Mouse (Mus musculus): Measurements from ENCODE around the gene Adat3. TPM values are rescaled to one million over a fixed set of nuclear protein-coding genes. Genes with fewer than 3 reads are reported as not detected.

Gene Adat3
- polyA plus RNA-seq, 1 experiment from 2014 or later: 7.7 TPM

GRCm38 (mm10) chr10:80575925-80576324 lies 26.8 kb upstream of the Adat3 start:
- no peak for ATAC-seq (ENCODE audit: insufficient number of reproducible peaks, insufficient read depth, low FRiP score, low read depth)
- 12% methylated on average over 17 of the region's 17 CpGs for WGBS
- H3K27ac ChIP-seq (ENCODE audit: low read length): no peak overlapping the region
- no peaks in the 10 kb centered on the region for H3K27me3 ChIP-seq (ENCODE audit: control insufficient read depth, insufficient read depth, low read length)
- no peaks in the 10 kb centered on the region for H3K9me3 ChIP-seq (ENCODE audit: control insufficient read depth, low read depth, low read length)
- peak overlapping the region; percentile 65 for H3K4me2 ChIP-seq (replicated peaks; ENCODE audit: low read depth, low read length)
- H3K4me1 ChIP-seq (ENCODE audit: control insufficient read depth, insufficient read depth, low read length): peaks cover 46% of the 10 kb centered on the region
- H3K36me3 ChIP-seq (ENCODE audit: control insufficient read depth, insufficient read depth, low read length): no peaks in the 10 kb centered on the region
- peak overlapping the region; percentile 74 for H3K9ac ChIP-seq (replicated peaks; ENCODE audit: low read depth, low read length)
- peak overlapping the region; percentile 82 for H3K4me3 ChIP-seq (ENCODE audit: low read depth, low read length)

DNA sequence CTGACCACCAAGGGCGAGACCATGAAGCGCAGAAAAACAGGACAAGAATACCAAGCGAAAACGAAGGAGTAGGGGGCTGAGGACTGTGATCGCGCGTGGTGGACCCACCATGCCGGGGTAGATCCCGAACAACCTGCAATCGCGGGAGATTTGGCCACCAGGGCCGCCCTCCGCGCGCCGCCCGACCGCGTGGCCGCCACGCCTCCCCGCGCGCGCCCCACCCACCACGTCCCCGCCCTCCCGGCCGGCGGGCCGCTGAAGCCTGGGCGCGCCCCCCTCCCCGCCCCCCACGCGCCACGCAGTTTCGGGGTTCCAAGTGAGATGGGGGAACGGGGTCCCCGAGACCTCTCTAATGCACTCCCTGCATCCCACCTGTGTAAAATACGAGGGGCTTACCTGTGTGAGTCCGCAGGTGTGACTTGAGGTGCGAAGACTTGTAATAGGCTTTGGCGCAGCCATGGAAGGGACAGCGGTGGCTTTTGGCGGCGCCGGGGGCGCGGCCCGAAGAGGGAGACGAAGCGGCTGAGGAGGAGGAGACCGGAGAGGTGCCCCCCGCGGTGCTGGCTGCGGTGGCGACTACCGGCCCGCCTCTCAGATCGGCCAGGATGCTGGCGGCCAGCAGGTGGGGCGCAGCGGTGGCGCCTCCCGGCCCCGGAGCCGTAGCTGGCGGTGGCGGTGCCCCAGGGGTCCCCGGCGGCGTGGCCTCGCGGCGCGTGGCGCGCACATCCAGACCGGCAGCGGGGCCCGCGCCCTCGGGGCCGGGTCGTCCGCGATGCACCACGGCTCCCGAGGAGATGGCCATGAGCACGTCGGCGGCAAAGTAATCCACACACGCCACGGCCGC lies 26.1 kb upstream of the Adat3 start:
- peaks cover 40% of the 10 kb centered on the region for H3K4me1 ChIP-seq (ENCODE audit: control insufficient read depth, insufficient read depth, low read length)
- no peaks in the 10 kb centered on the region for H3K9me3 ChIP-seq (ENCODE audit: control insufficient read depth, low read depth, low read length)
- H3K27ac ChIP-seq (ENCODE audit: low read length): peak overlapping the region; percentile 88
- peak overlapping the region; percentile 74 for H3K9ac ChIP-seq (replicated peaks; ENCODE audit: low read depth, low read length)
- peak overlapping the region; percentile 65 for H3K4me2 ChIP-seq (replicated peaks; ENCODE audit: low read depth, low read length)
- no peaks in the 10 kb centered on the region for H3K27me3 ChIP-seq (ENCODE audit: control insufficient read depth, insufficient read depth, low read length)
- H3K4me3 ChIP-seq (ENCODE audit: low read depth, low read length): peak overlapping the region; percentile 82
- no peaks in the 10 kb centered on the region for H3K36me3 ChIP-seq (ENCODE audit: control insufficient read depth, insufficient read depth, low read length)
- ATAC-seq (ENCODE audit: insufficient number of reproducible peaks, insufficient read depth, low FRiP score, low read depth): no peak
- under 1% methylated on average over 79 of the region's 96 CpGs for WGBS

- H3K4me2 ChIP-seq (replicated peaks; ENCODE audit: low read depth, low read length): peak within 1 kb of the TSS; percentile 65
- H3K27ac ChIP-seq (ENCODE audit: low read length): peak within 1 kb of the TSS; percentile 90
- H3K9me3 ChIP-seq (ENCODE audit: control insufficient read depth, low read depth, low read length): no peaks in the 10 kb centered on the region
- peaks cover 32% of the 10 kb centered on the region; the same call in 1 of the 2 replicates for H3K4me1 ChIP-seq (ENCODE audit: control insufficient read depth, insufficient read depth, low read length)
- H3K4me3 ChIP-seq (ENCODE audit: low read depth, low read length): peak within 1 kb of the TSS; percentile 82
- WGBS: 1% methylated on average over 70 of the region's 97 CpGs
- no peaks in the 10 kb centered on the region; the same call in 1 of the 2 replicates for H3K36me3 ChIP-seq (ENCODE audit: control insufficient read depth, insufficient read depth, low read length)
- ATAC-seq (ENCODE audit: insufficient number of reproducible peaks, insufficient read depth, low FRiP score, low read depth): peak; percentile 83
- H3K27me3 ChIP-seq (ENCODE audit: control insufficient read depth, insufficient read depth, low read length): no peaks in the 10 kb centered on the region
- peak within 1 kb of the TSS; percentile 74 for H3K9ac ChIP-seq (replicated peaks; ENCODE audit: low read depth, low read length)
These were observed 25.2 kb upstream of the Adat3 start, which contains the start of gene Klf16 for GRCm38 (mm10) chr10:80577195-80578130. TSS of gene Klf16 (minus strand) at chr10:80577321.

- Histone ChIP-seq H3K27ac (ENCODE audit: low read length) (peak overlapping the region; percentile 90), H3K9me3 (ENCODE audit: control insufficient read depth, low read depth, low read length) (no peaks in the 10 kb centered on the region), H3K27me3 (ENCODE audit: control insufficient read depth, insufficient read depth, low read length) (no peaks in the 10 kb centered on the region), H3K9ac (replicated peaks; ENCODE audit: low read depth, low read length) (peak overlapping the region; percentile 19), H3K4me1 (ENCODE audit: control insufficient read depth, insufficient read depth, low read length) (peaks cover 28% of the 10 kb centered on the region; the same call in 1 of the 2 replicates), H3K4me3 (ENCODE audit: low read depth, low read length) (peak overlapping the region; percentile 82), H3K36me3 (ENCODE audit: control insufficient read depth, insufficient read depth, low read length) (peaks cover 1% of the 10 kb centered on the region; the same call in 1 of the 2 replicates), H3K4me2 (replicated peaks; ENCODE audit: low read depth, low read length) (peak overlapping the region; percentile 65)
- WGBS: under 1% methylated on average over 29 of the region's 29 CpGs
- ATAC-seq (ENCODE audit: insufficient number of reproducible peaks, insufficient read depth, low FRiP score, low read depth): peak; percentile 40; the same call in 1 of the 2 replicates
These were observed 24.4 kb upstream of the Adat3 start for GRCm38 (mm10) chr10:80578131-80578750.

DNA sequence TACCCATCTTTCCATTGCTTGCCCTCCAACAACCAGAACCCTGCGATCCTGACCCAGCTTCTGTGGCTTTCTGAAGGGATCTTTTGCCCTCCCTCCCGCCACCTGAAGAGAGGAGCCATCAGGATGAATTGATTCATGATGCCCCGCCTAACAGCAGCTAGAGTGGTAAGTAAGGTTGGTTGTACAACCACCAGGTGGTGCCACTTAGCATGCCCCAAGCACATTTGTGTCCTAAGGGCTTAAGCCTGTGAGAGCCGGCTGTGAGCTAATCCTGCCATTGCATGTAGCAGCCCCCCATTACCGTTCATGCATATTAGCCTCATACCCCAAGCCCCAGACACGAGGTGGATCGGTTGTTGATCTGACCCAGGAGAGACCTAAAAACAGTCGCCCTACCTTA lies 23.8 kb upstream of the Adat3 start:
- H3K4me1 ChIP-seq (ENCODE audit: control insufficient read depth, insufficient read depth, low read length): peaks cover 22% of the 10 kb centered on the region; the same call in 1 of the 2 replicates
- H3K9ac ChIP-seq (replicated peaks; ENCODE audit: low read depth, low read length): no peak overlapping the region
- H3K27me3 ChIP-seq (ENCODE audit: control insufficient read depth, insufficient read depth, low read length): no peaks in the 10 kb centered on the region
- peak overlapping the region; percentile 65 for H3K4me2 ChIP-seq (replicated peaks; ENCODE audit: low read depth, low read length)
- WGBS: 9% methylated on average over 8 of the region's 8 CpGs
- H3K9me3 ChIP-seq (ENCODE audit: control insufficient read depth, low read depth, low read length): no peaks in the 10 kb centered on the region
- H3K36me3 ChIP-seq (ENCODE audit: control insufficient read depth, insufficient read depth, low read length): peaks cover 6% of the 10 kb centered on the region
- ATAC-seq (ENCODE audit: insufficient number of reproducible peaks, insufficient read depth, low FRiP score, low read depth): no peak
- H3K4me3 ChIP-seq (ENCODE audit: low read depth, low read length): peak overlapping the region; percentile 82; the same call in 1 of the 2 replicates
- H3K27ac ChIP-seq (ENCODE audit: low read length): peak overlapping the region; percentile 90; the same call in 1 of the 2 replicates

GRCm38 (mm10) chr10:80583047-80583446 lies 19.6 kb upstream of the Adat3 start:
- no peaks in the 10 kb centered on the region for H3K27me3 ChIP-seq (ENCODE audit: control insufficient read depth, insufficient read depth, low read length)
- WGBS: 84% methylated on average over 5 of the region's 5 CpGs
- peaks cover 19% of the 10 kb centered on the region for H3K36me3 ChIP-seq (ENCODE audit: control insufficient read depth, insufficient read depth, low read length)
- H3K9me3 ChIP-seq (ENCODE audit: control insufficient read depth, low read depth, low read length): no peaks in the 10 kb centered on the region
- H3K4me1 ChIP-seq (ENCODE audit: control insufficient read depth, insufficient read depth, low read length): peaks cover 4% of the 10 kb centered on the region; the same call in 1 of the 2 replicates
- no peak for ATAC-seq (ENCODE audit: insufficient number of reproducible peaks, insufficient read depth, low FRiP score, low read depth)
- H3K27ac ChIP-seq (ENCODE audit: low read length): no peak overlapping the region
- no peak overlapping the region for H3K4me2 ChIP-seq (replicated peaks; ENCODE audit: low read depth, low read length)
- H3K9ac ChIP-seq (replicated peaks; ENCODE audit: low read depth, low read length): no peak overlapping the region
- no peak overlapping the region for H3K4me3 ChIP-seq (ENCODE audit: low read depth, low read length)

DNA sequence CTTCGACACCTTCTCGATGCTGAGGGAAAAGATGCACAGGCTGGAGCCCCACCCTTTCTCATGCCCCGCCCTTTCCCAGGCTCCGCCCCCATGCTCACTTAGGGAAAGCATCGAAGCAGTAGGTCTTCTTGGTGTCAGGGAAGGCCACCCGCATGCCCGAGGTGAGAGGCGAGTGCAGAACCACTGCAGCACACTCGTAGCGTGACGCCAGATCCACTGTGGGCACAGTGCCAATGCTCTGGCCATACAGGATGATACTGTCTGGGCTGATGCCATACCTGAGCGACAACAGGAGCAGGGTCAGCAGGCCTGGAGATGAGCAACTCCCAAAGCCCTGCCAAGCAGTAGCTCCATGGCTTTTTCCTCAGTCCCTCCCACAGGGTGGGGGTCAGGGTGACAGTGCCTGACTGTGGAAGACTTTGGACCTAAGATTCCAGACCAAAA lies 18.6 kb upstream of the Adat3 start:
- peaks cover 19% of the 10 kb centered on the region for H3K36me3 ChIP-seq (ENCODE audit: control insufficient read depth, insufficient read depth, low read length)
- no peak overlapping the region for H3K4me2 ChIP-seq (replicated peaks; ENCODE audit: low read depth, low read length)
- no peaks in the 10 kb centered on the region for H3K27me3 ChIP-seq (ENCODE audit: control insufficient read depth, insufficient read depth, low read length)
- H3K4me3 ChIP-seq (ENCODE audit: low read depth, low read length): no peak overlapping the region
- peak; percentile 21; the same call in 1 of the 2 replicates for ATAC-seq (ENCODE audit: insufficient number of reproducible peaks, insufficient read depth, low FRiP score, low read depth)
- H3K9ac ChIP-seq (replicated peaks; ENCODE audit: low read depth, low read length): no peak overlapping the region
- no peak overlapping the region for H3K27ac ChIP-seq (ENCODE audit: low read length)
- WGBS: 61% methylated on average over 12 of the region's 12 CpGs
- H3K9me3 ChIP-seq (ENCODE audit: control insufficient read depth, low read depth, low read length): no peaks in the 10 kb centered on the region
- H3K4me1 ChIP-seq (ENCODE audit: control insufficient read depth, insufficient read depth, low read length): peaks cover 6% of the 10 kb centered on the region

All from stomach, embryonic 14.5 days (tissue).